In the genomic region with DNA sequence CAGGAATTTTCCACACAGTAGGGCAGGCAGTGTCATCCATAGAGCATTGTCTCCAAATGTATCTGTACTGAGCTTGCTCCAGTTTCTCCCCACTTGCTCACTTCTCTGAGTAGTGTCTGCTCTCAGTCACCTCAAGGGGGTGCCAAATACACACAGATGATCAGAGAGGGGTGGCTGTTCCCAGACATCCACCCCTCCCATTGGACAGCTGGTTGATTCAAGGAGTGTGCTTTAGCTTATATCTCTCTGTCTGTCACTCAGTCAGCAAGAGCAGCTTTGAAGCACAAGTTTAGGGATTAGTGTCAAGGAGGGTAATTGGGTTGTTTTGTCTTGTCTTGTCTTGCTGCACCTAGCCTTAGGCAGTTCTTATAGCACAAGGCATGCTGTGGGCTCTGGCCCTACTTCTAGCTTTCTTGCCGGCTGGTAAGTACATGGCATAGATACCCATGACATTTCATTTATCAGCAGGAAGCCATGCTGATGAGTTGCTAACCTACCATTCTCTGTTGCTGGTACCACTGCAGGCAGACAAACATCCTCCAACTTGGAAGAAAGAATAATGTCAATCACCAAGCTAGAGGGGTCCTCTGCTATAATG, we compare ENCODE assay signal across 8 mouse cellular contexts.
A peak's percentile ranks its signal among the peaks of the same experiment; 100 is the strongest.
DNase-seq lines count a peak whose midpoint lies in the region; ATAC-seq and TF ChIP-seq lines count a peak whose summit lies in the region.

No protein-coding gene starts in this region.

- TF ChIP-seq POLR2A in testis, adult 2 months (IDR thresholded peaks at IDR 0.05; ENCODE audit: control insufficient read depth, low read depth, low read length): no peak

- TF ChIP-seq CTCF in testis, adult 2 months (IDR thresholded peaks at IDR 0.05; ENCODE audit: control insufficient read depth, insufficient read depth, insufficient replicate concordance, low read depth, low read length): peak; percentile 17; the same call in 1 of the 2 replicates

- H3K9me3 ChIP-seq in kidney, embryonic 15.5 days (replicated peaks): no peaks in the 10 kb centered on the region
- H3K9me3 ChIP-seq in liver, embryonic 12.5 days (replicated peaks): no peaks in the 10 kb centered on the region

- WGBS in kidney, embryonic 15.5 days: 93% methylated on average over 1 of the region's 1 CpGs
- WGBS in liver, embryonic 12.5 days (ENCODE audit: insufficient replicate concordance): 13% methylated on average over 1 of the region's 1 CpGs

- no peak overlapping the region for H3K9ac ChIP-seq in kidney, embryonic 15.5 days
- peak overlapping the region; percentile 42 for H3K9ac ChIP-seq in liver, embryonic 12.5 days

- no peak overlapping the region for H3K27ac ChIP-seq in testis, adult 2 months (ENCODE audit: control insufficient read depth, insufficient read depth, low read depth, low read length)
- H3K27ac ChIP-seq in kidney, embryonic 15.5 days: no peak overlapping the region
- peak overlapping the region; percentile 87 for H3K27ac ChIP-seq in liver, embryonic 12.5 days

- H3K4me1 ChIP-seq in testis, adult 2 months (ENCODE audit: control insufficient read depth, insufficient read depth, low read length): no peaks in the 10 kb centered on the region
- H3K4me1 ChIP-seq in kidney, embryonic 15.5 days: no peaks in the 10 kb centered on the region
- H3K4me1 ChIP-seq in liver, embryonic 12.5 days: peaks cover 25% of the 10 kb centered on the region

- peak; percentile 92 for ATAC-seq in kidney, embryonic 15.5 days (replicated peaks; ENCODE audit: low FRiP score)
- peak; percentile 83 for ATAC-seq in liver, embryonic 12.5 days

- H3K27me3 ChIP-seq in testis, adult 2 months (ENCODE audit: control insufficient read depth, insufficient read depth, low read length): no peaks in the 10 kb centered on the region
- H3K27me3 ChIP-seq in kidney, embryonic 15.5 days: no peaks in the 10 kb centered on the region
- H3K27me3 ChIP-seq in liver, embryonic 12.5 days (replicated peaks): no peaks in the 10 kb centered on the region; the same call in 1 of the 2 replicates

- no peak overlapping the region for H3K4me2 ChIP-seq in kidney, embryonic 15.5 days
- H3K4me2 ChIP-seq in liver, embryonic 12.5 days: peak overlapping the region; percentile 62

- no peak for DNase-seq in testis, postnatal 14 days (ENCODE audit: low spot score)
- DNase-seq in cerebellum, postnatal 14 days: peak; percentile 67 to 74
- DNase-seq in frontal cortex, postnatal 10 days (ENCODE audit: low spot score in 2 of 2): peak; percentile 19 to 25
- DNase-seq in neural tube, embryonic 10.5 days (ENCODE audit: extremely low spot score, low spot score): peak; percentile 26
- peak; percentile 70 for DNase-seq in thymus, postnatal 25 days

- no peak overlapping the region for H3K4me3 ChIP-seq in testis, adult 2 months (ENCODE audit: control insufficient read depth, low read depth, low read length)
- no peak overlapping the region for H3K4me3 ChIP-seq in kidney, embryonic 15.5 days (replicated peaks)
- H3K4me3 ChIP-seq in liver, embryonic 12.5 days: peak overlapping the region; percentile 26; the same call in 1 of the 2 replicates

- H3K36me3 ChIP-seq in testis, adult 2 months (ENCODE audit: control insufficient read depth, insufficient read depth, low read length): no peaks in the 10 kb centered on the region
- H3K36me3 ChIP-seq in kidney, embryonic 15.5 days: no peaks in the 10 kb centered on the region
- H3K36me3 ChIP-seq in liver, embryonic 12.5 days: no peaks in the 10 kb centered on the region
